Mouse (Mus musculus) right cerebral cortex, postnatal 14 days (tissue): Measurements from ENCODE around the gene Smim24.

Experiments
- DNase-seq: peaks from one replicate; pipeline ENCODE4 v3.0.0; 2022

Gene Smim24

GRCm38 (mm10) chr10:81423476-81424245, 30.8 kb downstream of the Smim24 start:
- no peak for DNase-seq

DNA sequence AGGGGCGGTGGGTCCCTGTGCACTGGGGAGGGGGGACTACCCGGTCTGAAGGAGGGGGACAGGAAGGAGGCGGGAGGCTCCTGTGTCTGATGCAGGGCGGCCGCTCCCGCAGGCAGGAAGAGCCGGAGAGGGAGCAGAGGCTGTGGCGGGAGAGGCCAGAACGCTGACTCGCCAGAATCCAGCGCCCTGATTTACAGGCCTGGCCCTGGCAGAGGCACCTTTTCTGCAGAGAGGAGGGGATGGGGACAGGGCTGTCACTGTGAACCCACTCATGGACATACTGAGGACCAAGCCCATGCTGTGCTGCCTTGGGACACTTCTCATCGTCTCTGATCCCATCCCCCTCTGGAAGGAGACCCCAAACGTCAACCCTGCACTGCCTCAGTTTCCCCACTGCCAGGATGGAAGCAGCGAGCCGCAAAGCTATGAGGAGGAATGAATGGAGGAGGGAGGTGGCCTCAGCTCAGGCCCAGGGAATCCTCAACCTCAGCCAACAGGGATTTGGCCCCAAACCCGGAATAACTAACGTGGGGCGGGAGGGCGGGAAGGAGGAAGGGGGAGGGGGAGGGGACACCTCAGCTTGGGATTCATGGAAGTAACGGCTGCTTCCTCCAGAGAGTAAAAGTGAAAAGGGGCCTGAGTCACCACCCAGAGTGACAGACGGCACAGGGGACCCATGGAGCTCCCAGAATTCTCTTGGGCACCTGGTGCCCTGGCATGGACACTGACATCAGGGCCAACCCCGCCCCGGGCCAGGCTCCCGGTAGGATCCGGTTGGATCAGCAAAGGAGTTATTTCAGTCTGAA, 31.6 kb downstream of the Smim24 start:
- peak; percentile 36 for DNase-seq

GRCm38 (mm10) chr10:81425236-81425850, 32.5 kb downstream of the Smim24 start:
- peak; percentile 28 for DNase-seq

- peak; percentile 49 for DNase-seq
Observed at GRCm38 (mm10) chr10:81426081-81426671, 33.3 kb downstream of the Smim24 start.

- DNase-seq: peak; percentile 67
Observed at GRCm38 (mm10) chr10:81426897-81427296, 34.0 kb downstream of the Smim24 start.

DNA sequence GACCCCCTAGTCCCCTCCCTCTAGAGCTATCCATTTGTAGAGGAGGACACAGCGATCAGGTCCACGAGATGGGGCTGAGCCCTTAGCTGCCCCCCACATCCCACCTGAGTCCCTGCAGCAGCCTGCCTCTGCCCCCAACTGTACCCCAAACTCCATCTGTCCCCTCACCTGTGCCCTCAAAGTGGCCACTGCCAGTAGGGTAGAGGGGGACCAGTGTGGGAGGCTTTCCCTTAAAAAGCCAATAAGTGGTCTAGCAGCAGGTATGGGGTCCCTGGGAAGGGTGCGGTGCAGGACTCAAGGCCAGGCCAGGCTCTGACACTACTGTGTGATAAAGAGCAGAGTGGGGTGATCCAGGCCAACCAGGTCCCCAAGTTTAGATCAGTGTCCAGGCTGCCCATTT, 34.5 kb downstream of the Smim24 start:
- no peak for DNase-seq

GRCm38 (mm10) chr10:81427804-81428506, 35.1 kb downstream of the Smim24 start:
- peak; percentile 6 for DNase-seq

GRCm38 (mm10) chr10:81428507-81428870, 35.6 kb downstream of the Smim24 start:
- DNase-seq: no peak

DNA sequence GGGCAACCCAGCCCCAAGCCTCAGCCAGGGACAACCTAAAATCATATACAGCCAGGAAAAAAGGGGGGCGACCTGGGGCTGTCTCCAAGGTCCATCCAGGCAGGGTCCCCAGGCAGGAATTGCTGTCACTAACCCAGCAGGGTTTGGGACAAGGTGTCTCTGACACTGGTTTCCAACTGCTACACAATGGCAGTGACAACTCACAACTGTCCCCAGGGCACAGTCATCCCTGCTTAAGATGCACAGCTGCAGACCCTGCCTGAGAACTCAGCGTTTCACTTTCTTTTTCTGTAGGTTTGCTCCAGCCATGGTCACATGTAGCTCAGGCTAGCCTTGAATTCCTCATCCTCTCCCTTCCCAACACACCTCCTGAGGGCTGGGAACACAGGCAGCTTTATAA, 36.2 kb downstream of the Smim24 start:
- DNase-seq: peak; percentile 8

- peak; percentile 66 for DNase-seq
Observed at GRCm38 (mm10) chr10:81429605-81430061, 36.8 kb downstream of the Smim24 start.

- peak; percentile 86 for DNase-seq
Observed at GRCm38 (mm10) chr10:81430141-81430830, 37.4 kb downstream of the Smim24 start.

DNA sequence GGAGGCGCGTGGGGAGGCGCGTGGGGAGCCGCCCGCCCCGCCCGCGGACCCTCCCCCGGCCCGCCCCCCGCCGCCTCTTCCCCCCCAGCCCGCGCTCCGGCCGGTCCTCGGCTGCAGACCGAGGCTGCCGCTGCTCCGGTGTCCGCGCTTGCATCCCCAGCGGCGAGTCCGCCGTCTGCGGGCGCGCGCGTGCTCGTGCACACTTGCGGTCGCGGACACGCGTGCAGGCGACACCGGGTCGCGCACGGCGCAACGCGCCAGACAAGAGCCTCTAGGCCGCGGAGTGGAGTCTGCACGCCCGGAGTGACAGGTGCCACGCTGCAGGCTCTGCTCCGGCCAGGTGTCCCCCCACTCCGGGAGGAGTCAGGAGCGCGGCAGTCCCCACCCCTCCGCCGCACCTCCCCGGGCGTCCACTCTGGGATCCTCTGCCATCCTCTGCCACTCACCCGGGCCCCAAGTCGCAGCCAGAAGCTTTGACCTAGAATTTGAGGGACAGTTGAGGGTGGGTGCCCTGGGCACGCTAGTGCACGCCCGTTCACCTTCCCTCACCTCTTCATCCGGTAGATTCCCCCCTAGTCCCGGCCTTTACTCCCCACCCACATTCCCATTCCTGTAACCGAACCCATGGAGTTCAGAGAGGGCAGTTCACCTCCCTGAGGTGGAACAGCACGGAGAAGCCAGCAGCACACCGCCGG, 38.1 kb downstream of the Smim24 start:
- DNase-seq: peak; percentile 74

- DNase-seq: peak; percentile 46
Observed at GRCm38 (mm10) chr10:81431526-81432168, 38.8 kb downstream of the Smim24 start.

DNA sequence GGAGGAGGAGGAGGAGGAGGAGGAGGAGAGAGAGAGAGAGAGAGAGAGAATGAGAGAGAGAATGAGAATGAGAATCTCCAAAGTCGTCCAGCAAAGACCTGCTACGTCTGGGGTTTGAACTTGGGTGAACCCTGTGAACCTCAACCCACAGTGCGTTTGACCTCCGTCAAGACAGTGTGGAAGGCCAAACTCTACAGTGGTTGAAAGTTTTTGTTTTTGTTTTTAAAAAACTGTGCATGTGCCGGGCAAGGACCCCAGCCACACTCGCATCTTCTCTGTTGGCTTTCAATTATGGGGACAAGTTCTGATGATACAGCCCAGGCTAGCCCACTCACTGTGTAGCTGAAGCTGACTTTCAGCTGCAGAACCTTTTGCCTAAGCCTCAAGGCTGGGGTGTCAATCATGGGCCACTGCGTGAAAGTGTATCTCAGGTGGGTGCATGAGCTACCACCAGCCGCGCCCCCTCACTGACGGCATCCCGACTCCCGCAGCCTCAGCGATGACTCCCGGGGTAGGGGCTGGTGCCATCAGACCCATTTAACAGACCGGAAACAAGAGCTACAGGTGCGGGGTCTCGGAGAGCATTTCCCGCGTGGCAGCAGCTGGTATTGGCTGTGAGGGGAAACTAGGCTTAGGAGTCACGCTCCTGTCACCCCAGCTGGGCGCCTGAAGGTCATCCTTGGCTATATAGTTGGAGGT, 39.5 kb downstream of the Smim24 start:
- DNase-seq: peak; percentile 23

GRCm38 (mm10) chr10:81432868-81433262, 40.0 kb downstream of the Smim24 start:
- DNase-seq: peak; percentile 88

- DNase-seq: peak; percentile 21
Observed at GRCm38 (mm10) chr10:81433541-81434289, 40.9 kb downstream of the Smim24 start.

GRCm38 (mm10) chr10:81434361-81435263, 41.8 kb downstream of the Smim24 start:
- DNase-seq: peak; percentile 9

GRCm38 (mm10) chr10:81435436-81435835, 42.6 kb downstream of the Smim24 start:
- peak; percentile 77 for DNase-seq
